Mouse (Mus musculus) MEL (cell line): ENCODE results near the gene Scin. TPM values are rescaled to one million over a fixed set of nuclear protein-coding genes. Genes with fewer than 3 reads are reported as not detected.

Experiments used
- DNase-seq: peaks from one replicate; pipeline ENCODE4 v3.0.0; 2011; ENCODE audit warnings: low read depth, low spot score
- H3K27ac ChIP-seq: 2 replicates; pipeline ENCODE4 v1.5.1; 2012; ENCODE audit warnings: low read depth, mild to moderate bottlenecking, control low read depth, low read length, moderate library complexity; ENCODE audit not compliant: control insufficient read depth
- H3K27me3 ChIP-seq, 2 experiments: fragments of 150-350 bp in 1 of 2; sonication (generic) in 1 of 2; 2 replicates each; pipeline ENCODE4 v1.6.1; 2012; ENCODE audit warnings: low read length in 2 of 2, mild to moderate bottlenecking in 2 of 2, improper control_type of control experiment in 1 of 2, moderate library complexity in 1 of 2; ENCODE audit not compliant: insufficient read depth in 2 of 2, control insufficient read depth in 1 of 2
- H3K36me3 ChIP-seq, 2 experiments: 2 replicates each; pipeline ENCODE4 v1.6.1; 2012 to 2014; ENCODE audit warnings: low read length in 2 of 2, improper control_type of control experiment in 1 of 2, inconsistent platforms in 1 of 2, mild to moderate bottlenecking in 1 of 2; ENCODE audit not compliant: insufficient read depth in 2 of 2, control insufficient read depth in 1 of 2
- H3K4me1 ChIP-seq, 2 experiments: fragments of 150-350 bp in 1 of 2; sonication (generic) in 1 of 2; 2 replicates each; pipeline ENCODE4 v1.6.1; 2012; ENCODE audit warnings: low read length in 2 of 2, improper control_type of control experiment in 1 of 2, mild to moderate bottlenecking in 1 of 2; ENCODE audit not compliant: insufficient read depth in 2 of 2, control insufficient read depth in 1 of 2
- H3K4me3 ChIP-seq, 2 experiments: fragments of 150-350 bp in 1 of 2; sonication (generic) in 1 of 2; 2 replicates each; pipeline ENCODE4 v1.5.1; 2012; ENCODE audit warnings: low read depth in 2 of 2, low read length in 2 of 2, mild to moderate bottlenecking in 2 of 2, moderate library complexity in 2 of 2, control low read depth in 1 of 2, improper control_type of control experiment in 1 of 2; ENCODE audit not compliant: control insufficient read depth in 1 of 2, insufficient read depth in 1 of 2
- H3K79me2 ChIP-seq: 2 replicates; pipeline ENCODE4 v1.6.1; 2012; ENCODE audit warnings: mild to moderate bottlenecking, low read length, moderate library complexity; ENCODE audit not compliant: control insufficient read depth, poor library complexity, insufficient read depth
- H3K9ac ChIP-seq: 2 replicates; pipeline ENCODE4 v1.6.1; 2012; ENCODE audit warnings: low read depth, mild to moderate bottlenecking, control low read depth, low read length, moderate library complexity; ENCODE audit not compliant: control insufficient read depth, poor library complexity, severe bottlenecking
- H3K9me3 ChIP-seq: fragments of 150-350 bp; sonication (generic); replicated peaks from 2 replicates; pipeline ENCODE4 v1.6.1; 2012; ENCODE audit warnings: mild to moderate bottlenecking, low read length, improper control_type of control experiment, moderate library complexity; ENCODE audit not compliant: insufficient read depth
- BHLHE40 ChIP-seq: IDR thresholded peaks from 2 replicates; pipeline ENCODE4 v1.6.1; 2012; ENCODE audit warnings: low read depth, mild to moderate bottlenecking, inconsistent platforms, low read length, improper control_type of control experiment, borderline replicate concordance
- CHD1 ChIP-seq: IDR thresholded peaks from 2 replicates; pipeline ENCODE4 v1.6.1; 2012; ENCODE audit warnings: low read depth, mild to moderate bottlenecking, inconsistent platforms, low read length, improper control_type of control experiment
- CHD2 ChIP-seq: IDR thresholded peaks from 2 replicates; pipeline ENCODE4 v1.6.1; 2011; ENCODE audit warnings: low read length, improper control_type of control experiment
- CTCF ChIP-seq, 3 experiments: IDR thresholded peaks in 2 of 3; conservative IDR thresholded peaks in 1 of 3; 2 replicates each; pipeline ENCODE4 v1.5.1; 2011 to 2012; ENCODE audit warnings: low read length in 3 of 3, low read depth in 2 of 3, mild to moderate bottlenecking in 2 of 3, improper control_type of control experiment in 1 of 3, inconsistent platforms in 1 of 3, mixed read lengths in 1 of 3, moderate library complexity in 1 of 3; ENCODE audit not compliant: control insufficient read depth in 1 of 3, insufficient read depth in 1 of 3, poor library complexity in 1 of 3, severe bottlenecking in 1 of 3
- E2F4 ChIP-seq: IDR thresholded peaks from 2 replicates; pipeline ENCODE4 v1.6.1; 2011; ENCODE audit warnings: low read depth, low read length, improper control_type of control experiment, borderline replicate concordance
- ELF1 ChIP-seq: IDR thresholded peaks from 2 replicates; pipeline ENCODE4 v1.6.1; 2014; ENCODE audit warnings: low read depth, mild to moderate bottlenecking, inconsistent platforms, low read length, improper control_type of control experiment, moderate library complexity
- EP300 ChIP-seq, 2 experiments: IDR thresholded peaks; 2 replicates each; pipeline ENCODE4 v1.6.1; 2011; ENCODE audit warnings: improper control_type of control experiment in 2 of 2, low read length in 2 of 2, low read depth in 1 of 2, mild to moderate bottlenecking in 1 of 2
- ETS1 ChIP-seq: IDR thresholded peaks from 2 replicates; pipeline ENCODE4 v1.6.1; 2012; ENCODE audit warnings: low read depth, mild to moderate bottlenecking, inconsistent platforms, low read length, improper control_type of control experiment, moderate library complexity
- GABPA ChIP-seq: IDR thresholded peaks from 2 replicates; pipeline ENCODE4 v1.6.1; 2012; ENCODE audit warnings: low read depth, mild to moderate bottlenecking, inconsistent platforms, low read length, improper control_type of control experiment, moderate library complexity
- GATA1 ChIP-seq: IDR thresholded peaks from 2 replicates; pipeline ENCODE4 v1.6.1; 2011; ENCODE audit warnings: low read depth, low read length, improper control_type of control experiment
- HCFC1 ChIP-seq: IDR thresholded peaks from 2 replicates; pipeline ENCODE4 v1.6.1; 2012; ENCODE audit warnings: low read depth, mild to moderate bottlenecking, inconsistent platforms, low read length, improper control_type of control experiment, moderate library complexity
- JUND ChIP-seq: IDR thresholded peaks from 2 replicates; pipeline ENCODE4 v1.6.1; 2011; ENCODE audit warnings: low read depth, mild to moderate bottlenecking, improper control_type of control experiment, low read length
- KAT2A ChIP-seq: conservative IDR thresholded peaks from 2 replicates; pipeline ENCODE4 v1.6.1; 2012; ENCODE audit warnings: low read depth, low read length, improper control_type of control experiment, inconsistent platforms
- MAFK ChIP-seq: IDR thresholded peaks from 2 replicates; pipeline ENCODE4 v1.6.1; 2011; ENCODE audit warnings: low read depth, mild to moderate bottlenecking, low read length, improper control_type of control experiment, borderline replicate concordance
- MAX ChIP-seq: IDR thresholded peaks from 2 replicates; pipeline ENCODE4 v1.6.1; 2011; ENCODE audit warnings: low read length, improper control_type of control experiment
- MAZ ChIP-seq: IDR thresholded peaks from 2 replicates; pipeline ENCODE4 v1.6.1; 2012; ENCODE audit warnings: low read depth, mild to moderate bottlenecking, inconsistent platforms, low read length, improper control_type of control experiment
- MEF2A ChIP-seq: IDR thresholded peaks from 2 replicates; pipeline ENCODE4 v1.6.1; 2014; ENCODE audit warnings: low read depth, mild to moderate bottlenecking, inconsistent platforms, low read length, improper control_type of control experiment; ENCODE audit not compliant: poor library complexity, insufficient replicate concordance, severe bottlenecking; ENCODE audit errors: extremely low read depth
- MXI1 ChIP-seq: IDR thresholded peaks from 2 replicates; pipeline ENCODE4 v1.6.1; 2011; ENCODE audit warnings: mild to moderate bottlenecking, low read depth, low read length, improper control_type of control experiment
- MYB ChIP-seq: IDR thresholded peaks from 2 replicates; pipeline ENCODE4 v1.6.1; 2011; ENCODE audit warnings: mild to moderate bottlenecking, low read depth, low read length, improper control_type of control experiment
- MYC ChIP-seq: IDR thresholded peaks from 2 replicates; pipeline ENCODE4 v1.6.1; 2011; ENCODE audit warnings: low read depth, mild to moderate bottlenecking, low read length, improper control_type of control experiment, moderate library complexity
- NELFE ChIP-seq: IDR thresholded peaks from 2 replicates; pipeline ENCODE4 v1.6.1; 2011; ENCODE audit warnings: low read depth, low read length, improper control_type of control experiment
- POLR2A ChIP-seq, 2 experiments: IDR thresholded peaks; 2 replicates each; pipeline ENCODE4 v1.6.1; 2011 to 2012; ENCODE audit warnings: low read length in 2 of 2, mild to moderate bottlenecking in 2 of 2, control low read depth in 1 of 2, improper control_type of control experiment in 1 of 2, low read depth in 1 of 2, moderate library complexity in 1 of 2; ENCODE audit not compliant: control insufficient read depth in 1 of 2, insufficient read depth in 1 of 2, poor library complexity in 1 of 2
- POLR2AphosphoS2 ChIP-seq: IDR thresholded peaks from 2 replicates; pipeline ENCODE4 v1.6.1; 2011; ENCODE audit warnings: low read length, improper control_type of control experiment
- POLR2AphosphoS5 ChIP-seq: IDR thresholded peaks from 2 replicates; pipeline ENCODE4 v1.6.1; 2012; ENCODE audit warnings: low read depth, borderline replicate concordance, mild to moderate bottlenecking, inconsistent platforms, low read length, moderate library complexity, mixed read lengths
- RAD21 ChIP-seq: IDR thresholded peaks from 2 replicates; pipeline ENCODE4 v1.6.1; 2011; ENCODE audit warnings: mild to moderate bottlenecking, low read depth, low read length, improper control_type of control experiment
- SIN3A ChIP-seq: IDR thresholded peaks from 2 replicates; pipeline ENCODE4 v1.6.1; 2012; ENCODE audit warnings: low read length, improper control_type of control experiment, inconsistent platforms
- SMC3 ChIP-seq: IDR thresholded peaks from 2 replicates; pipeline ENCODE4 v1.6.1; 2011; ENCODE audit warnings: low read depth, low read length, improper control_type of control experiment
- TBP ChIP-seq: IDR thresholded peaks from 2 replicates; pipeline ENCODE4 v1.8.0; 2011; ENCODE audit warnings: low read depth, low read length, improper control_type of control experiment
- TCF12 ChIP-seq: IDR thresholded peaks from 2 replicates; pipeline ENCODE4 v1.6.1; 2014; ENCODE audit warnings: low read depth, mild to moderate bottlenecking, inconsistent platforms, low read length, improper control_type of control experiment, moderate library complexity
- UBTF ChIP-seq: IDR thresholded peaks from 2 replicates; pipeline ENCODE4 v1.6.1; 2012; ENCODE audit warnings: low read depth, mild to moderate bottlenecking, inconsistent platforms, low read length, improper control_type of control experiment, moderate library complexity, borderline replicate concordance; ENCODE audit not compliant: insufficient read depth
- USF1 ChIP-seq: IDR thresholded peaks from 2 replicates; pipeline ENCODE4 v1.6.1; 2014; ENCODE audit warnings: low read depth, mild to moderate bottlenecking, inconsistent platforms, low read length, improper control_type of control experiment, moderate library complexity
- USF2 ChIP-seq, 2 experiments: IDR thresholded peaks; 2 replicates each; pipeline ENCODE4 v1.6.1; 2011 to 2012; ENCODE audit warnings: improper control_type of control experiment in 2 of 2, low read length in 2 of 2, borderline replicate concordance in 1 of 2, inconsistent platforms in 1 of 2, low read depth in 1 of 2, mild to moderate bottlenecking in 1 of 2; ENCODE audit not compliant: insufficient read depth in 1 of 2
- ZC3H11A ChIP-seq: IDR thresholded peaks from 2 replicates; pipeline ENCODE4 v1.6.1; 2012; ENCODE audit warnings: low read depth, mild to moderate bottlenecking, inconsistent platforms, low read length, improper control_type of control experiment
- ZKSCAN1 ChIP-seq: IDR thresholded peaks from 2 replicates; pipeline ENCODE4 v1.6.1; 2012; ENCODE audit warnings: low read depth, mild to moderate bottlenecking, inconsistent platforms, low read length, improper control_type of control experiment, moderate library complexity
- ZNF384 ChIP-seq: IDR thresholded peaks from 2 replicates; pipeline ENCODE4 v1.6.1; 2012; ENCODE audit warnings: low read depth, mild to moderate bottlenecking, inconsistent platforms, low read length, improper control_type of control experiment
- polyA plus RNA-seq, 2 experiments: library from polyadenylated mRNA; stranded (reverse) in 1 of 2; unstranded in 1 of 2; fragments of >175 nt in 1 of 2; fragments of >200 nt in 1 of 2; gene quantifications; 2 replicates each; pipeline versions ENCODE4 v1.2.1 to v1.2.4; 2012; ENCODE audit warnings: low replicate concordance in 2 of 2, low read depth in 1 of 2; ENCODE audit not compliant: insufficient read length in 2 of 2, insufficient read depth in 1 of 2, missing spikeins in 1 of 2
- total RNA-seq: library from RNA; depleted of rRNA; stranded (reverse); fragments of 300-350 nt; gene quantifications from 2 replicates; pipeline ENCODE4 v1.2.3, GENCODE M21; 2012

Gene Scin
- total and polyA plus RNA-seq, 3 experiments, result 0.03 to 0.04 TPM; not detected in 1

GRCm38 (mm10) chr12:40016648-40017460 is 117.2 kb downstream of the Scin start:
- peak; percentile 89 for DNase-seq
- peaks cover 0 to 6% of the 10 kb centered on the region in 2 experiments; a peak in 2 of 4 replicates for H3K36me3 ChIP-seq
- H3K4me1 ChIP-seq, result peaks cover 3 to 8% of the 10 kb centered on the region in 2 experiments; a peak in 2 of 4 replicates
- peak overlapping the region; percentile 64 for H3K27ac ChIP-seq
- H3K9ac ChIP-seq, result peak overlapping the region; percentile 60
- no peaks in the 10 kb centered on the region; the same call in 1 of the 2 replicates for H3K79me2 ChIP-seq
- H3K4me3 ChIP-seq, result peak overlapping the region; percentile 73 to 77
- no peaks in the 10 kb centered on the region for H3K9me3 ChIP-seq
- no peaks in the 10 kb centered on the region for H3K27me3 ChIP-seq
- TF ChIP-seq GABPA (no peak), TCF12 (peak; percentile 53; the same call in 1 of the 2 replicates), CTCF (IDR thresholded peaks at IDR 0.05 in 2 of 3, conservative IDR thresholded peaks at IDR 0.05 in 1 of 3; ENCODE audit: control insufficient read depth in 1 of 3, insufficient read depth in 1 of 3, low read depth in 2 of 3, low read length in 3 of 3, poor library complexity in 1 of 3, severe bottlenecking in 1 of 3) (no peak), POLR2A (IDR thresholded peaks at IDR 0.05; ENCODE audit: control insufficient read depth in 1 of 2, insufficient read depth in 1 of 2, low read depth in 1 of 2, low read length in 2 of 2, poor library complexity in 1 of 2) (peak in 1 of 2 experiments; percentile 53; a peak in 2 of 4 replicates), SMC3 (no peak), POLR2AphosphoS5 (no peak), MAX (peak; percentile 72), MAFK (0 out of 2 replicates have a peak, but pooled peaks have one; percentile 11), KAT2A (no peak), MAZ (no peak), SIN3A (peak; percentile 44; the same call in 1 of the 2 replicates), NELFE (no peak), USF1 (no peak), ZNF384 (no peak), ZC3H11A (no peak), MYC (peak; percentile 49; the same call in 1 of the 2 replicates), ETS1 (peak; percentile 77), TBP (no peak; the same call in 1 of the 2 replicates), POLR2AphosphoS2 (no peak), MEF2A (no peak), HCFC1 (peak; percentile 61), MYB (no peak), RAD21 (no peak), ZKSCAN1 (no peak), JUND (no peak), BHLHE40 (peak; percentile 87), UBTF (no peak), MXI1 (0 out of 2 replicates have a peak, but pooled peaks have one; percentile 46), CHD2 (no peak), GATA1 (peak; percentile 85), ELF1 (0 out of 2 replicates have a peak, but pooled peaks have one; percentile 32), USF2 (IDR thresholded peaks at IDR 0.05; ENCODE audit: borderline replicate concordance in 1 of 2, insufficient read depth in 1 of 2, low read depth in 1 of 2, low read length in 2 of 2) (no peak), E2F4 (no peak), EP300 (IDR thresholded peaks at IDR 0.05; ENCODE audit: low read depth in 1 of 2, low read length in 2 of 2) (peak; percentile 69), CHD1 (no peak)
